Mouse (Mus musculus) heart, embryonic 12.5 days (tissue): ENCODE measurements around the gene Acsbg2. TPM values are rescaled to one million over a fixed set of nuclear protein-coding genes. Genes with fewer than 3 reads are reported as not detected.

ENCODE experiments used
- ATAC-seq: fragments of 200-750 bp; cut with Nextera tagmentation; 2 replicates; pipeline ENCODE4 v1.8.0; 2017; ENCODE audit warnings: moderate TSS enrichment, moderate library complexity; ENCODE audit not compliant: insufficient number of reproducible peaks, low FRiP score
- H3K27ac ChIP-seq: fragments of 300-500 bp; sonication (generic); 2 replicates; pipeline ENCODE4 v1.5.1; 2016; ENCODE audit warnings: mild to moderate bottlenecking, moderate library complexity; ENCODE audit not compliant: poor library complexity, severe bottlenecking
- H3K27me3 ChIP-seq: fragments of 300-500 bp; sonication (generic); replicated peaks from 2 replicates; pipeline ENCODE4 v1.6.1; 2016; ENCODE audit warnings: mild to moderate bottlenecking, moderate library complexity
- H3K36me3 ChIP-seq: fragments of 300-500 bp; sonication (generic); 2 replicates; pipeline ENCODE4 v1.6.1; 2016; ENCODE audit warnings: mild to moderate bottlenecking, moderate library complexity
- H3K4me1 ChIP-seq: fragments of 300-500 bp; sonication (generic); replicated peaks from 2 replicates; pipeline ENCODE4 v1.6.1; 2016; ENCODE audit warnings: mild to moderate bottlenecking
- H3K4me2 ChIP-seq: fragments of 300-500 bp; sonication (generic); 2 replicates; pipeline ENCODE4 v1.6.1; 2016; ENCODE audit warnings: mild to moderate bottlenecking, moderate library complexity
- H3K4me3 ChIP-seq: fragments of 300-500 bp; sonication (generic); 2 replicates; pipeline ENCODE4 v1.5.1; 2016; ENCODE audit warnings: mild to moderate bottlenecking
- H3K9ac ChIP-seq: fragments of 300-500 bp; sonication (generic); 2 replicates; pipeline ENCODE4 v1.6.1; 2016; ENCODE audit warnings: mild to moderate bottlenecking, moderate library complexity
- H3K9me3 ChIP-seq: fragments of 300-500 bp; sonication (generic); replicated peaks from 2 replicates; pipeline ENCODE4 v1.6.1; 2016; ENCODE audit warnings: mild to moderate bottlenecking, moderate library complexity
- WGBS: fragments of 180-500 bp; shearing (Covaris S2); methylation state at CpG from one replicate; pipeline ENCODE4 v1.1.7; 2016; 5-methylcytosine and 5-hydroxymethylcytosine counted together
- polyA plus RNA-seq: library from polyadenylated mRNA; unstranded; fragments of >200 nt; fragmentation: Nextera tagmentation; extraction: Ambion mirVana; gene quantifications from 2 replicates; pipeline ENCODE4 v1.2.1, GENCODE M21; 2016

The Acsbg2 gene
- polyA plus RNA-seq, 1 experiment from 2014 or later = not detected

DNA sequence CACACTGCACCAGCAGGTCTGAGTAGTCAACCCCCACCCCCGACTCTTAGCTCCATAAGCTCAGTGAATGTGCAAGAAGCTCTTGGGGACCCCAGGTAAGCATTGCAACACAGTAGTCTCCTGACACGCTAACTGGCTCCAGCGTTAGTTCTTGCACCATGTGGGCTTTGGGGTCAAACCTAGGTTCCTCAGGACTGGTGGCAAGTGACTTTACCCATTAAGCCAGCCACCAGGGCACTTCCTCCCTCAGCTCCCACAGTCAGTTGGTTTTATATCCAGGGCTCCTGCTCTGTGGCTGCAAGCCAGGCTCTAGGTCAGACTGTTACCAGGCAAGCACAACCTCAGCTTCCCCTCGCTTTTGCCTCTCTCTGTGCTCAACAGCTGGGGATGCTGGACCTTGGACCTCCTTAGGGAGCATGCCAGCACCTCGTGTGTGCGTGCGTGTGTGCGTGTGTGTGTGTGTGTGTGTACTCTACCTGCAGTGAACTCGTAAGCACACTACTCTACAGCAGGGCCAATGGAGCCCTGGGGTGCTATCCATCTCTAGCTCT lies 21.2 kb upstream of the Acsbg2 start:
- Histone ChIP-seq H3K4me2 (no peak overlapping the region), H3K9me3 (no peaks in the 10 kb centered on the region), H3K27ac (no peak overlapping the region), H3K4me3 (no peak overlapping the region), H3K9ac (no peak overlapping the region), H3K27me3 (no peaks in the 10 kb centered on the region), H3K4me1 (no peaks in the 10 kb centered on the region), H3K36me3 (peaks cover 95% of the 10 kb centered on the region)
- ATAC-seq = no peak
- WGBS = 92% methylated on average over 9 of the region's 9 CpGs

DNA sequence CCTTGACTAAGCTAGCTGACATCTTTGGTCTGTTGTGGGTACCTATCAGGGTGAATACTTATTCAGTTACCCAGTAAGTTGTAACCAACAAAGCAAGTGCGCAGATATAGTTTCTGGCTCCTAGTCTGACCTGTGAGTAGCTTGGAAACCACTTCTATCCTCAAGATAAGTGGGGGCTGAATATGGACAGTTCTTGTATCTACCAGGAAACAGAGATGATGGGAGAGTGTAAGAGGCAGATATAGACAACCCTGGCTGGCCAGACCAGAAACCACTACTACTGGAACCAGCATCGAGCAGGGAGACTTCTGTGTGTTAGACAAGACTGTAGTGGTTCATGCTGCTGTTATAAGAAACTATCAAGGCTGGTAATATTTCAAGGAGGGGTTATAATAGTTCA lies 15.8 kb upstream of the Acsbg2 start:
- no peak for ATAC-seq
- H3K36me3 ChIP-seq = peaks cover 66% of the 10 kb centered on the region
- no peak overlapping the region for H3K4me2 ChIP-seq
- no peak overlapping the region for H3K27ac ChIP-seq
- 87% methylated on average over 2 of the region's 2 CpGs for WGBS
- H3K9me3 ChIP-seq = peaks cover 10% of the 10 kb centered on the region; the same call in 1 of the 2 replicates
- no peaks in the 10 kb centered on the region for H3K27me3 ChIP-seq
- H3K4me1 ChIP-seq = no peaks in the 10 kb centered on the region
- H3K9ac ChIP-seq = no peak overlapping the region
- no peak overlapping the region for H3K4me3 ChIP-seq

DNA sequence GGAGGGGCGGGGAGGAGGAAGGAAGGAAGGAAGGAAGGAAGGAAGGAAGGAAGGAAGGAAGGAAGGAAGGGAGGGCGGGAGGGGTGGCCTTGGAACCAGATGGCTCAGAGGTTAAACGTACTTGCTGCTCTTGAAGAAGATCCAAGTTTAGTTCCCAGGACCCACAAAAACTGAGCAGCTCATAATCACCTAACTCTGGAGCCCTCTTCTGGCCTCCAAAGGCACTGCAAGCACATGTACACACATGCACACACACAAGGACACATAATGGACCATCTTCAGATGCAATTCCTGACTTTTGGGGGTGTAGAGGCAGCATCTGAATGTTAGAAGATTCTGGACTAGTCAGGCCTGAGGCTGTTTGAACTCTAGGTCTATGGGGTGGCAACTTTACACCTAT lies 13.8 kb upstream of the Acsbg2 start:
- no peak overlapping the region for H3K4me2 ChIP-seq
- H3K27ac ChIP-seq = no peak overlapping the region
- H3K27me3 ChIP-seq = no peaks in the 10 kb centered on the region
- 93% methylated on average over 2 of the region's 3 CpGs for WGBS
- no peak overlapping the region for H3K9ac ChIP-seq
- peaks cover 46% of the 10 kb centered on the region for H3K36me3 ChIP-seq
- H3K4me3 ChIP-seq = no peak overlapping the region
- H3K9me3 ChIP-seq = peaks cover 10% of the 10 kb centered on the region; the same call in 1 of the 2 replicates
- ATAC-seq = no peak
- peaks cover 16% of the 10 kb centered on the region for H3K4me1 ChIP-seq

DNA sequence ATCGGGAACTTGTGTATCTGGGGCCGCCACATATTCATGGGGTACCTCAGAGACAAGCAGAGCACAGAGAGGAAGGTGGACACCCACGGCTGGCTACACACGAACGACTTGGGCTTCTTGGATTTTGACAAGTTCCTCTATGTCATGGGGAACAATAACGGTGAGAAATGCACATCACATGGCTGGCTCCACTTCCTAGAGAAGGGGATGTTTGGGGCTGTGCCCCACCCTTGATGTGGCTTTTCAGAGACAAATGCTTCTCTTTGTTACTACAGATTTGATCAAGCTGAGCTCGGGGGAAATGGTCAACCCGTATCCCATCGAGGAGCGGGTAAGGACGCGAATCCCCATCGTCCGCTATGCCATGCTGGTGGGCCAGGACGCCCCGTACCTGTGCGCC lies 10.6 kb upstream of the Acsbg2 start:
- WGBS = 85% methylated on average over 17 of the region's 17 CpGs
- H3K4me1 ChIP-seq = peaks cover 16% of the 10 kb centered on the region
- H3K36me3 ChIP-seq = peaks cover 17% of the 10 kb centered on the region
- H3K9ac ChIP-seq = no peak overlapping the region
- no peak overlapping the region for H3K27ac ChIP-seq
- H3K4me3 ChIP-seq = no peak overlapping the region
- ATAC-seq = no peak
- H3K4me2 ChIP-seq = no peak overlapping the region
- H3K27me3 ChIP-seq = no peaks in the 10 kb centered on the region
- peaks cover 10% of the 10 kb centered on the region; the same call in 1 of the 2 replicates for H3K9me3 ChIP-seq

DNA sequence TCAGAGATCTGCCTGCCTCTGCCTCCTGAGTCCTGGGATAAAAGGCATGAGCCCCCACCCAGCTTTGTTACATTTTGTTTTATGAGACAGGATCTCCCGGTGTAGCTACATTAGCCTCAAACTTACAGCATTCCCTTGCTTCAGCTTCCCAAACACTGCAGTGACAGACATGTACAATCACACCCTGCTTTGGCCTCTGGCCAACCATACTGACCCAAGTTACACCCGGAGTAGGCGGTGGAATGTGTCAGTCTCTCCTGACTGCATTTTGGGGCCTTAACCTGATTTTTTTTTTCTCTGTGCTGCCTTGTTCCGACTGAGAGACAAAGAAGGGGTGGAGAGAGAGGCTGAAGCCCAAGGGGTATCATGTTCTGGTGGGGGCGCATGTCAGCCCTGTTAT lies 10.1 kb upstream of the Acsbg2 start:
- Histone ChIP-seq H3K36me3 (peaks cover 13% of the 10 kb centered on the region), H3K9me3 (peaks cover 10% of the 10 kb centered on the region; the same call in 1 of the 2 replicates), H3K27me3 (no peaks in the 10 kb centered on the region), H3K4me2 (no peak overlapping the region), H3K4me3 (no peak overlapping the region), H3K27ac (no peak overlapping the region), H3K4me1 (peaks cover 16% of the 10 kb centered on the region), H3K9ac (no peak overlapping the region)
- no peak for ATAC-seq
- 43% methylated on average over 5 of the region's 5 CpGs for WGBS

DNA sequence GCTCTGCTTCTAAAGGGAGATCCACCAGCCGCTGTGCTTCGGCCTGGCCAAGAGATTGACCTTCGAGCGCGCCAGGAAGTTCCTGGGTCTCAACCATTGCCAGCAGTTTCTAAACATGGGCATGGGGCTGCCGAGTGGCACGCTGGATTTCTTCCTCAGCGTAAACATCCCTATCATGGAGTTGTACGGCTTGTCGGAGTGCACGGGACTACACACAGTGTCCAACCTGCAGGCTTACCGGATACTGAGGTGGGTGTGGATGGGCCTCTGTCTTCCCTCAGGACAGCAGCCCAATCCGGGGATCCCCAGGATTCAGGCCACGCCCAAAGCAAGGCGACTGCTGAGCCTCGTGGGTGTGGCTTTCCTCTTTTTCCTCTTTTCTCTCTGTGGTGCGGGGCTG lies 9.4 kb upstream of the Acsbg2 start:
- H3K27me3 ChIP-seq = no peaks in the 10 kb centered on the region
- no peak overlapping the region for H3K27ac ChIP-seq
- no peak for ATAC-seq
- H3K4me3 ChIP-seq = peak overlapping the region; percentile 23
- peak overlapping the region; percentile 38; the same call in 1 of the 2 replicates for H3K9ac ChIP-seq
- H3K36me3 ChIP-seq = peaks cover 5% of the 10 kb centered on the region
- 28% methylated on average over 17 of the region's 17 CpGs for WGBS
- peaks cover 16% of the 10 kb centered on the region for H3K4me1 ChIP-seq
- peak overlapping the region; percentile 59 for H3K4me2 ChIP-seq
- peaks cover 8% of the 10 kb centered on the region; the same call in 1 of the 2 replicates for H3K9me3 ChIP-seq

DNA sequence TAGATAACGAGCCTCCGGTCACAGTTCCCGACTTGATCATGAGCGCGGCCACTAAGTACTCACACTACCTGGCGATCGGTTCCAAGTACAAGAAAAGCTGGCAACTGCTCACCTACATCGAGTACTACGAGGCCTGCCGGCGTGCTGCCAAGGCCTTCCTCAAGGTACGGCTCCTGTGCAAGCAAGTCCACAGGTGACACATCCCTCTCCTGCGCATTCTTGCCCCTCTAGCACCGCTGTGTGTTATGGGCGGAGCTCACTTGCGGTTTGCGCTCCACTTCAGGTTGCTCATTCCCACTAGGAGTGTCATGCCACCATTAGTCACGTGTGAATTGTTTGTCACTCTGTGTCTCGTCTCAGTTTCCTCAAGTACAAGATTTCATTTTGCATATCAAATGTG lies 3.2 kb upstream of the Acsbg2 start:
- no peaks in the 10 kb centered on the region for H3K27me3 ChIP-seq
- H3K4me3 ChIP-seq = no peak overlapping the region
- no peak overlapping the region for H3K9ac ChIP-seq
- no peaks in the 10 kb centered on the region for H3K9me3 ChIP-seq
- no peaks in the 10 kb centered on the region for H3K4me1 ChIP-seq
- no peaks in the 10 kb centered on the region for H3K36me3 ChIP-seq
- ATAC-seq = no peak
- no peak overlapping the region for H3K4me2 ChIP-seq
- WGBS = 87% methylated on average over 19 of the region's 19 CpGs
- H3K27ac ChIP-seq = no peak overlapping the region

DNA sequence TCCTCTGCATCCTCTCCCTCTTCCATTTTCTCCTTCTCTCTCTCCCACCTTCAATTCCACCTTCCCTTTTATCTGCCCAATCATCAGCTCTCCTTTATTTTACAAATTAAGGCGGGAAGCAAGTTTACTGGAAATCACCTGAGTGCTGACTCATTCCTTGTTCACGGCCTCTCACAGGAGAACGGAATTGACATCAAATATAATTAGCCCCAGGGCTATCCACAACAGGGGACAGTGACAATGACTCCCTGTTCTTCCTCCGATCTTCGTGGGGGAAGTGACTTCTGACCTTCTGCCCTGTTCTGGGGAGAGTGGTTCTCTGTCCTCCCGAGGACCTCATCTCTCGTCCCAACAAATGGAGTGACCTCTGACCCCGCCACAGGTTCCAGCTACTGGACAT lies 2.7 kb upstream of the Acsbg2 start:
- Histone ChIP-seq H3K4me3 (no peak overlapping the region), H3K9me3 (no peaks in the 10 kb centered on the region), H3K9ac (no peak overlapping the region), H3K36me3 (no peaks in the 10 kb centered on the region), H3K27ac (no peak overlapping the region), H3K27me3 (no peaks in the 10 kb centered on the region), H3K4me1 (no peaks in the 10 kb centered on the region), H3K4me2 (no peak overlapping the region)
- WGBS = 74% methylated on average over 8 of the region's 8 CpGs
- ATAC-seq = no peak

DNA sequence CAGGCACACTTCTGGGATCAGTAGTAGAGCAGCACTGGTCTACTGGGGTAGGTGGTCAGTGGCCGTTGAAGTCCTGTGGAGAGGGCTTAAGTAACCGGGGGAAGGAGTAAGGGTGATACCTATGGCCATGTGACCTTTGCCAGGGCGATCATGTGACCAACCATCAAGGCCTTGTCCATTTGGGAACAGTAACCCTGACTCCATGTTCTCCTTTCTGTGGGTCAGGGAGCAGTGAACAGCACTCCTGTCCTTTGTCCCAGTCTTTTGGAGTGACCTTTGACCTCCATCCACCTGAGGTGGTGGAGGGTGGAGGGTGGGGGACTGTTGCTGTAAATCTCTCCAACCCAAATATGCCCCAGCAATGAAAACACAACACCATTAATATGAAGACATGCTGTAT lies 2.2 kb upstream of the Acsbg2 start:
- ATAC-seq = no peak
- H3K36me3 ChIP-seq = no peaks in the 10 kb centered on the region
- no peaks in the 10 kb centered on the region for H3K9me3 ChIP-seq
- no peak overlapping the region for H3K4me3 ChIP-seq
- no peak overlapping the region for H3K4me2 ChIP-seq
- no peaks in the 10 kb centered on the region for H3K4me1 ChIP-seq
- no peak overlapping the region for H3K9ac ChIP-seq
- no peak overlapping the region for H3K27ac ChIP-seq
- 75% methylated on average over 3 of the region's 3 CpGs for WGBS
- H3K27me3 ChIP-seq = no peaks in the 10 kb centered on the region

DNA sequence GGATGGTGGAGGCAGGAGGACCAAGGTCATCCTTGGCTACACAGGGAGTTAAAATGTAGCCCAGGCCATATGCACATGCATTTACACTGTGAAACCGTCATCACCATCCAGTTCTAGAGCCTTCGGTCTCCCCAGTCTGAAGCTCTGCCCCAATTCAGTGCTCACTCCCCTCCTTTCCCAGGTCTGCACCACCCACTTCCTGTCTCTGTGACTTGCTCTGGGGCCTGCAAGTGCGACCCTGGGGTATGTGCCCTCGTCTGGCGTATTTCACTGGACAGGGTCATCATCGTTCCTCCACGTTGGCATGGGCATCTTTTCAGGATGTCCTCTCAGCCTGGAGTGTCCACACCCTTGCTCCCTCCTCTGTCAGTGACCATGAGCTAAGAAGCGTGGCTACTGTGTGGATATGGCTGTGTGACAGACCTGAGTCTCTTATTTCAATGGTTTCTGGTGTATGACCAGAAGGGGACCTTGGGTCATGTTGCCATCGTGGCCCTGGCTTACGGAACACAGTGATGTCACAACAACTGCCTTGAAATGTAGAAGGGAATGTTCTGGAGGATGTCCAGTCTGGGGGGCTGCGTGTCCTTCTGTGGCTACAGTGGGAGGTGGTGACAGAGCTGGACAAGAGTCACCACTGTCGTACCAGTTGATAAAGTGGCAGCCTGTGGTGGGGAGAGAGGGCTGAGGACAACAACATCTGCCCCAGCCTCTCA lies 847 bp upstream of the Acsbg2 start, which contains the start of gene 1700061G19Rik:
Gene 1700061G19Rik (plus strand): TSS at position 542 of the 716 bp plus-strand sequence.
- Histone ChIP-seq H3K27ac (no peak within 1 kb of the TSS), H3K9me3 (no peaks in the 10 kb centered on the region), H3K4me2 (no peak within 1 kb of the TSS), H3K4me3 (no peak within 1 kb of the TSS), H3K9ac (no peak within 1 kb of the TSS), H3K27me3 (no peaks in the 10 kb centered on the region), H3K36me3 (no peaks in the 10 kb centered on the region), H3K4me1 (no peaks in the 10 kb centered on the region)
- 70% methylated on average over 12 of the region's 12 CpGs for WGBS
- no peak for ATAC-seq

DNA sequence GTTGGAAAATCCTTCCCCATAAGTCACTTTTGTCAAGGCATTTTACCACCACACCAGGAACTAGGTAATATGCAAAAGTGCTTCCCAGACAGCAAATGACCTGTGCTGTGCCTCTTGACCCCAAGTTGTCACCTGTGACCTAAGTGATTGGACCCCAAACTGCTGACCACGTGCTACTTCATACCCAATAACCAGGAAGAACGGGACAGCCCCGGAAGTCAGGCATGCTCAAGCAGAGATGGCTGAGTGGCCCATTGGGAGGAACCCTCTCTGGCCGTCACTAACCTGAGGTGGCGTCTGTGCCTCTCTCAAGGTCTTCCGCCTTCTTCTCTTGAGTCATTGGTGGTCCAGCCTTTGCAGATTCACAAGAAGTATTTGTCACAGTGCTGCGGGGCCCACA lies 1.7 kb downstream of the Acsbg2 start:
- WGBS = 72% methylated on average over 7 of the region's 7 CpGs
- Histone ChIP-seq H3K4me1 (no peaks in the 10 kb centered on the region), H3K4me3 (no peak overlapping the region), H3K9ac (no peak overlapping the region), H3K4me2 (no peak overlapping the region), H3K27ac (no peak overlapping the region), H3K27me3 (no peaks in the 10 kb centered on the region), H3K36me3 (no peaks in the 10 kb centered on the region), H3K9me3 (no peaks in the 10 kb centered on the region)
- ATAC-seq = no peak
